Mouse (Mus musculus) gonadal fat pad, adult 2 months (tissue): ENCODE measurements around the gene Tcea3. TPM values are rescaled to one million over a fixed set of nuclear protein-coding genes. Genes with fewer than 3 reads are reported as not detected.

ENCODE experiments used
- DNase-seq: peaks from one replicate; pipeline ENCODE4 v3.0.0-alpha.2; 2012; ENCODE audit warnings: low read depth
- polyA plus RNA-seq: library from polyadenylated mRNA; depleted of rRNA; stranded (reverse); fragments of >200 nt; gene quantifications from 2 replicates; pipeline ENCODE4 v1.2.3, GENCODE M21; 2012

The Tcea3 gene
- polyA plus RNA-seq, 1 experiment = 3.1 TPM

DNA sequence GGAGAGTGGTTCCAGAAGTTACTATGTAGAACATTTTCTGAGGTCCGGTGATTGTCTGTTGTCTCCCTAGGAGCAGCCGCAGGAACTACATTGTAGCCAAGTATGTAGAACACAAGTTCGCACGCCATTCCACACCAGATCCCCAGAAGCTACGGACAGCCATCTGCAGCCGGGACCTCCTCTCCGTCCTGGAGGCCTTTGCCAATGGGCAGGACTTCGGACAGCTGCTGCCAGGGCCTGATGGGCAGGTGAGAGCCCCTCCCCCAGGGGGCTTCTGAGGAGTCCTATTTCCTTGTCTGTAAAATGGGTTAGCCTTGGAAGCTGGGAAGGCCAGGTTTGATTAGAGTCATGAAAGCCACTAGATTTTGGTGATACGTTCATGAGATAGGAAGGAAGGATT lies 8.4 kb upstream of the Tcea3 start:
- DNase-seq = no peak

DNA sequence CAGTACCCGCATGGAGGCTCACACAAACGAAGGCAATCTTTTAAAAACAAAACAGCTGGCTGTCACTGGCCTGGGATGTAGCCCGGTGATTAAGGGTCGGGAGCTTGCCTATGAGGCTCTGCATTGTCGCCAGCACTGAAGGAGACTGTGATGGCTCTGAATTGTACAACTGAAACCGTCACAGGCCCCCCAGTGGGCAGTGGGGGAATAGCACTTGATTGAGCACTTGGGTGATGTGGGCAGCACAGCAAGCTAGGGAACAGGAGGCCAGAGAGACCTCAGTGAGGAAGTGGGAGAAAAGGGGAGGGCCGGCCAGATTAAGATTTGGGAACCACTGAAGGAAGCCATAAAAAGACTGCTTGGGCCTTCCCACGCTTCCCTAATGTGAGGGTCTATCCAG lies 7.9 kb upstream of the Tcea3 start:
- DNase-seq = no peak

DNA sequence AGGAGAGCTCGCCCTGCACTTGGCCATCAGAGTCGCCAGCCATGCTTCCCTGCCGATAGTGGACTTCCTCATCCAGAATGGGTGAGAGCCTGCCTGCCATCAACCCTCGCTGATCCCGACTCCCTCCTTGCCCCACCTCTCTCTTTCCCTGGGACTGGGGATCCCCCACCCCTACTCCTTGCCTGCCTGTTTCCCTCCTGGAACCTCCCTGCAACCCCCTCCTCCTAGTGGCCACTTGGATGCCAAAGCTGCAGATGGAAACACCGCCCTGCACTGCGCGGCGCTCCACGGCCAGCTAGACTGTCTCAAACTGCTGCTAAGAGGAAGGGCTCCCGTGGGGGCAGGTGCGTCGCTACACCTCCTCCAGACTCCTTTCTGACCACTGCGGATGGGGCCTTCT lies 7.4 kb upstream of the Tcea3 start:
- DNase-seq = no peak

DNA sequence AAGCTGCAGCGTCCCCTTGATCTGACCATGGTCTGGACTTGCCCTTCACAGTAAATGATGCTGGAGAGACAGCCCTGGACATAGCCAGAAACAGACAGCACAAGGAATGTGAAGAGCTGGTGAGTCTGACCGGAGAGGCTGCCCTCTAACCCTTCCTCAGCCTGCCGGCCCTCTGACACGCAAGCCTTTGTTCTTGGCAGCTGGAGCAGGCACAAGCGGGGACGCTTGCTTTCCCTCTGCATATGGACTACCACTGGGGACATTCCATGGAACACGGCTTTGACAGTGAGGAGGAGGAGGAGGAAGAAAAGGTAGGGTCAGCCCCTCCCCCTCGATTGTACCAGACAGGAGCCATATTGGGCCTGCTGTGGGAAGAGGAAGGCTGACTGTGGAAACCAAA lies 6.6 kb upstream of the Tcea3 start:
- DNase-seq = no peak

DNA sequence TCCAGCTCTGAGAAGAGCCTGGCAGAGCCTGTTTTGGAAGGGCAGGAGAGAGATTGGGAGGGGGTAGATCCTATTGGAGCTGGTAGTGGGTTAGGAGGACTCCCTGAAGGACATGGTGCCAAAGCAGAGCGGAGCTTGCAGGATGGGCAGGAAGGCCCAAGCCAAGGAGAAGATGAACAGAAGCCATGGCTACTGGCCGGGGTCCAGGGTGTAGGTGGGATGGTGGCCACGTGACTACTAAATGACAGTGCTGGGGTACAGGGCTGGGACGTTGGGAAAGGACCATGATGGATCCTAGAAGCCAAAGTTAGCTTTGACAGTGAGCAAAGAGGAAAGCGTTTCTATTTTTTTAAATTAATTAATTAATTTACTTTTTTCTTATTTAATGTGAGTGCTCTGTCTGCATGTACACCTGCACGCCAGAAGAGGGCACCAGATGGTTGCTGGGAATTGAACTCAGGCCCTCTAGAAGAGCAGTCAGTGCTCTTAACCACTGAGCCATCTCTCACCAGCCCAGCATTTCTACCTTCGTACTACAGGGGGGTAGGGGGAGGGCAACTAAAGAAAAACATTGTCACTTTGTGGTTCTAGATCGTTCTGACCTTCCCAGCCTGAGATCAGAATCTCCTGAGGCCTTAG lies 5.3 kb upstream of the Tcea3 start:
- no peak for DNase-seq

DNA sequence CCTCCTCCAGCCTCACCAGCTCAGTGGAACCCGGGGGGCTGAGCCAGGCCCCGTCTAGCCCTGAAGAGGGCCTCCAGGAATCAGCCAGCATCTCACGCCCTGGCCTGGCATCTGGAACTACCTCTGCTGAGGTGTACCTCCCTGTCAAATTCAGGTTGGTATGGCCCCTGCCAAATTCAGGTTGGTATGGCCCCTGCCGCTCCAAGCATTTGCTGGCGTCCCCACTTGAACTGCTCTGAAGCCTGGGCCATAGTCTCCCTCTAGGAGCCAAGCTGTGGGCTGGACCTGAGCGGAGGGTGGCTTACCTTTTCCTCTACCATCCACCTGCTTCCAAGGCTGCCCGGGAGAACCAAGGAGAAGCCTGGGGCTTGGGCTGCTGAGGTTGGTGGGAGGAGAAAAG lies 4.8 kb upstream of the Tcea3 start:
- no peak for DNase-seq

DNA sequence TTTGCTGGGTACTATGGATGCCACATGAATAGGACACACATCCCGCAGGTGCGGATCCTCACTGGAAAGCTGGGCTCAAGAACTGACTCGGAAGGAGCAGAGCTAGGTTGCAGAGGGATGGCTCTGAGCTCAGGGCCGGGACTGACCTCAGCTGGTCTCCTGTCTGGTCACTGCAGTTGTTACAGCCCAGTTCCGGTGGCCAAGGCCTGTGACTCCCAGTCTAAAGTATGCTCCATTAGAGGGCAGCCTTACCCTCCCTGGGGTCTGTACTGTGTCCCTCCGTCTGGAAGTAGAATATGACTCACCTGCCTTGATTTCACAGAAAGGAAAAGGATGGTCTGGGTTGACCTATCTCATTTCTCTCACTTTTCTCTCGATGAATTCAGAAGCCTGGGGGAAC lies 3.3 kb upstream of the Tcea3 start:
- DNase-seq = no peak

DNA sequence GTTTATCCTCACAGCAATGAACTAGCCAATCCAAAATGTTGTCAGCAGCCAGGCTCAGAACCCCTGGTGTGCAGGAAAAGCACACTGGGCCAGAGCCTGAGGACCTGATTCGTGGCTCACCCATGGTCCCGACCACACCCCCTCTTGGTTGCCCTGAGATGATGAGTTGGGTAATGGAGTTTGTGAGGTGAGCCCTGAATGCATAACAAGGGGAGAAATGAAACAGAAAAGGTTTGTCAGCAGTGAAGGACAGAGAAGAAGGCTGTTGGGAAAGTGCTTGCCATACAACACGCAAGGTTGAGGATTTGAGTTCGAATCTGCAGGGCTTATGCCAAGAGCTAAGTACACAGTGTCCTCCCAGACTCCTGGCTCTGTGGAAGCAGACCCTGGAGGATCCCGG lies 1.8 kb upstream of the Tcea3 start:
- DNase-seq = no peak

DNA sequence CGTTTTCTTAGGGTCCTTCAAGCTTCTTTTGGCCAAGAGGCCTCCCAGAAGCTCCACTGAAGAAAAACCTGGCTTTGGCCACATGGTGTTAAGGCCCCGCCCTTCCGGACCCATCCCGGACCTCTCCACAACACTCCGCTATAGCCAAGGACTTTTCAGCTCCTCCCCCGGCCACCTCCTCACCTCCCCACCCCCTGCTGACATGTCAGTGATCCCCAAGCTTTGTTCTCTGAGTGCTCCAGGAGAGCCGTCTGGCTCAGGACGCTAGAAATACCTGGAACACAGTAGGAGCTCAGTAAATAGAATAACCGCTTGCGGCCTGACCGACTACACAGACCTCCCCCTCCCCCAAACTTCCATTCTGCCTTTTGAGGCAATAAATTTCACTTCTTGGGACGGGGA lies 960 bp upstream of the Tcea3 start:
- DNase-seq = no peak

DNA sequence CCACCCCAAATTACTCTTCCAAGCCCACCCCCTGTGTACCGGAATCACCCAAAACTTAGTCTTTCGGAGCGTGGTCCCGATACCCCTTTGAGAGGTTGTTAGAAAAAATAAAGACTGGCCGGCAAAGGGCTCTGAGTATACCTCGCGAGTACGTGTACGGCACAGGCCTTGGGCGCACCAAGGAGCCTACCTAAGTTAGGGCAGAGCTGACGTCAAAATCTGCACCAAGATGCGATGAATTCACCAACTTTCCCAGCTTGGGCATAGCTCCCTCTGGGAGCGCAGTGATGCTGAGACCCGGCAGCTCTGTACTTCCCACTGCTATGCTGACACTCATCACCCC lies 172 bp upstream of the Tcea3 start:
- DNase-seq = no peak

DNA sequence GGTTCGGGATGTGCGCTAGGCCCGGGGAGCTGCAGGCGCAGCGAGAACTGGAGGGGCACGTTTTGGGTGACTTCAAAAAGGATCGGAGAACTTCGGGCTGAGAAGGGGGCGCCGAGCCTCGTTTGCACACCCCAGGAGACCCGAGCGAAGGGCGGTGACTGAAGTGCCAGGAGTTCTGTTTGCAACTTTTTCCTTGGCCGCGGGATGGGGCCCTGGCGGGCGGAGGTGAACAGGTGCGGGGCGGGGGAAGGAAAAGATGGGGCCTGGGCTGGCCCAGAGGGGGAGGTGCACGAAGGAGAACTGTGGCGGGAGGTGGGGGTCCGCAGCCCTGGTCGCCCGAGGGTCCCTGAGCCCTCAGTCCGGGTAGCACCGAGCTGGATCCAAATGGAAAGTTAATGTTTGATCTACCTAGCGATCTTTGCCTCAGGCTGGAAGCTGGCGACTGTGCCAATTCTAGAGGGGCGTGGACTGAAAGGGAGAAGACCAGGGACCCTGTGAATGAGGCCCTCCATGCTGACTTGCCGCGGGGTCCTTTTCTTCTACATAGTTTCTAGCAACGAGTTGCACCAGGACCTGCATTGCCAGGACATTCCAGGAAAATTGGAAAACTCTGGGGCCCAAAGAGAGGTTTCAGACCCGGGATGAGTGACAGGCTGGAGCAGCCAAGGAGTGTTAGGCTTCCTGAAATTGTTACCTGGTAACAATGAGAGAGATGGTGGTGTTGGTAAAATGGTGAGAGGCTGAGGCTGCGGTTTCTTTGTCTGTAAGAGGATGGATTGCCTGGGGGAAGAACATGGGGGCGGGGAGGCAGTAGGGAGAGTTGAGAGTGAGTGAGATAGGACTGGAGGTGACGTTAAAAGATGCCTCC lies 1.2 kb downstream of the Tcea3 start:
- no peak for DNase-seq

DNA sequence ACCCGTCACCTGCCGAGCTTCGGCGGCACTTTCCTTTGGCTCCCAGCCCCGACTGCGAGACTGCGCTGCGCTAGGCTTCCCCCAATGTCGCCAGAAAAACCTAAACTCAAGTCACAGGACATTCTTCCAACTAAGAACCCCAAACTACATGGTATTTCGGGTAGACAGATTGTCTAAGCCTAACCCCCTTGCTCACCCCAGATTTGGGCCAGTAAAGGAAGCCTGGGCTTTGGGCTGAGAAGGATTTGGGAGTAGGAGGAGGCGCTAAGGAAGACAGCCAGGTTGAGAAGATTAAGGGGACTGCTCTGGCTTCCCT lies 1.8 kb downstream of the Tcea3 start:
- DNase-seq = no peak

DNA sequence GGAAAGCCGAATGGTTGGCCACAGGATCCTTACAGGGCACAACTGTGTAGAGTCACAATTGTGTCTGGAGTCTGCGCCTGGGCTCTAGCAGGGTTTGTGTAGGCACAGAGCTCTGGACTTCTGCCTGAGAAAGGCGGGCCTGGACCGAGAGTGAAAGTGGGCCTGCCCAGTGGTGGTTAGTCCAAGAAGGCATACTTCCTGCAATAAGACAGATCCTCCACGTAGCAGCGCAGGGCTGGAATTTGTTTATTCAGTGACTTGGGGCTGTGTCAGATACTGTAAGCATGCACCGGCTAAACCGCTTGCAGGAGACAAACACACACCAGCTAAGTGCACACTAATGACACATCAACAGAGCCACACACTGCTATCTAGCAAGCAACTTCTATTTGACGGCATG lies 2.3 kb downstream of the Tcea3 start:
- no peak for DNase-seq

DNA sequence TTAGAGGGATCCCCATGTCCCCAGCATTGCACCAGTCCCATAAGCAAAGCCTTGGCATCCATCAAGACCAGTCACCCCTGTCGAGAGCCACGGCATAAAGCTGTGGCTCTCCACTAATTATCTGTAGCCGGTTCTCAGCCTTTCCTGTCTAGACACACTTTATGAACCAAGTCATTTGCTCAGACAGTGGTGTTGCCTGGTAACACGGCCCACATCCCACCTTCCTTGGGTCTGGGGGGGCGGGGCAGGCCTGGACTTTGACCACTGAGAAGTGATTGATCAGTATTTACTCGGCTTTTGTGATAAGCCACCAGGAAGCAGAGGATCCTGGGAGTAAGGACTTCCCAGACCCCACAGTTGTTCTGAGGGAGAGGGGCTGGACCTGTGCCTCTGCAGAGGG lies 8.4 kb downstream of the Tcea3 start:
- no peak for DNase-seq

DNA sequence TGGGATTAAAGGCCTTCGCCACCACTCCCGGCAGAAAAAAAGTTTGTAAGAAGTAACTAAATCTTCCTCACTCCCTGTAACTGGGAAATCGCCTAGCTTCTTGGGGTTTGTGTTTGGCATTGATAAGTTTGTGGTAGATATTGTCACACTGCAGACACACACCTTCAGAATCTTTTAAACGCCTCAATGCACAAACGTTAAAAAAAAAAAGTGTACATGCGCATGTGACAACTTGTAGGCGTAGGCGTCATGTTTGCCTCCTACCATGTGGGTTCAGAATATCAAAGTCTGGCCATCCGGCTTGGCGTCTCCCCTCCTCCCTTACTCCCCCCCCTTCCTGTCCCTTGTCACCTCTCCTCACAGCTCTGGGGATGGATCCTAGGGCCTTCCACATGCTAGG lies 9.2 kb downstream of the Tcea3 start:
- no peak for DNase-seq

DNA sequence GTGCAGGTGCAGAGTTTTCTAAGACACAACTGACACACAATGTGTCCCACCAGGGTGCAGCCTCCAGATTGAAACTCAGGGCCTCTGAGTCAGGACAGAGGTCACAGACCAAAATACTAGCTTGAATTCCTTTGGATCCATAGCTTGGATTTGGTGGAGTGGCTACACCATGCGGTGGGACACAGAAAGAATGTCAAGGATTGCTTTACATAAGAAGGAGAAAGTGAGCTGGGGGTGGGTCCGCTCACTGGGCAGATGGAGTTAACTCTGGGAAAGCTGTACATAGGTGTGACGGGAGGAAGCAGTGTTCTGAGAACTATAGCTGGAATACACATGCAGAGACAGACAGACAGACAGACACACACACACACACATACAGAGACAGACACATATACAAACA lies 12.4 kb downstream of the Tcea3 start:
- DNase-seq = no peak

DNA sequence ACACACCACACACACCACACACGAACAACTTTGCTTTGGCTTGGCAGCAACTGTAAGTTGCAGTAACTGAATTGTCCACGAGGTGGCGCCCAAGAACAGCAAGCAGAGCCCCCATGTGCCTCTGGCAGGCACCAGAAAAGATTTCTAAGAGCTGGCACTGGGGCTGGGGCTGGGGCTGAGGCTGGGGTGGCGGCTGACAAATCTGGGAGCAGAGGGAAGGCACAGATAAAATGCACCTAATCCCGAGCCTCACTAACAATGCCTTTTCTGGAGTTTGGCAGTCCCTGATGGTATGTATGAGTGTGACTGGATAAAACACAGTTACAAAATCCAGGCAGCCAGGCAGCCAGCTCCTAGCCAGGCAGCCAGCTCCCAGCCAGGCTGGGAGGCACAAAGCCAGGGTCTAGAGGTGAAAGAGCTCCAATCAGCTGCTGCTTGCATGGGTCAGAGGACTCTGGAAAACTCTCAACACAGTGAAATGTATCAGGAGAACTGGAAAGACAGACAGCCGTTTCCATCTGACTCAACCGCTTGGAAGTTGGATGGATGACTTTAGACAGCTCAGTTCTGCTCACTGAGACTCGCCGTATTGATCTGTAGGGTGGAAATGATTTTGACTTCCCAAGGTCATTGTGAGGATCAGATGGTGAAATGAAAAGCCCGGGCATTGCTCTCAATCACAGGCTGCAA lies 13.1 kb downstream of the Tcea3 start:
- DNase-seq = no peak

DNA sequence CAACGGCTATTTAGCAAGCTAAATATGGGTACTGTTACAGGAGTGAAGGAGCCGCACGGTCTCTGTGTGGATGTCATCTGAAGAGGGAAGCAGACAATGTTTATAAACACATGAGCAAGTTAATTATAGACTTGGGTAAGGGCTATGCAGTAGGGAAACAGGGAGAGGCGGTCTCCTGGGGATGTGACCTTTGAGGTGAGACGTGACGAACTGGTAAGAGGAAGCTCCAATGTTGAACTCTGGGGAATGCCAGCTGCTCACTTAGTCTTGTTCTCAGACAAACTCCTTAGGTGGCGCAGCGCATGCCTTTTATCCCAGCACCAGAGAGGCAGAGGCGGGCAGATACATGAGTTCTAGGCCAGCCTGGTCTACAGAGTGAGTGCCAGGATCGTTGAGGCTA lies 14.4 kb downstream of the Tcea3 start:
- no peak for DNase-seq

DNA sequence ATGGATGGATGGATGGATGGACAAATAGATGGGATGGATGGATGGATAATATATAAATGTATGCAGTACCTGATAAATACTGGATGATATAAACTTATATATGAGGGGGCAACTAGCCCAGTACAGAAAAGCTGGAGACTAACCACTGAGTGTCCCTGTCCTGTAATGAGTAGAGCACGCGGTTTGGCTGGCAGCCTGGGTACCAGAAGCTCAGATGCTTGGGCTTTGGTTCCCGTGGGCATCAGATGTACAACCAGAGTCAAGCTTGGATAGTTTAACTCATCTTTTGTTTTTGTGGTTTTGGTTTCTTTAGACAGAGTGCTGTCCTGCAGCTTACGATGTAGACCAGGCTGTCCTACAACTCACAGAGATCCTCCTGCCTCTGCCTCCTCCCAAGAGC lies 16.0 kb downstream of the Tcea3 start:
- no peak for DNase-seq

DNA sequence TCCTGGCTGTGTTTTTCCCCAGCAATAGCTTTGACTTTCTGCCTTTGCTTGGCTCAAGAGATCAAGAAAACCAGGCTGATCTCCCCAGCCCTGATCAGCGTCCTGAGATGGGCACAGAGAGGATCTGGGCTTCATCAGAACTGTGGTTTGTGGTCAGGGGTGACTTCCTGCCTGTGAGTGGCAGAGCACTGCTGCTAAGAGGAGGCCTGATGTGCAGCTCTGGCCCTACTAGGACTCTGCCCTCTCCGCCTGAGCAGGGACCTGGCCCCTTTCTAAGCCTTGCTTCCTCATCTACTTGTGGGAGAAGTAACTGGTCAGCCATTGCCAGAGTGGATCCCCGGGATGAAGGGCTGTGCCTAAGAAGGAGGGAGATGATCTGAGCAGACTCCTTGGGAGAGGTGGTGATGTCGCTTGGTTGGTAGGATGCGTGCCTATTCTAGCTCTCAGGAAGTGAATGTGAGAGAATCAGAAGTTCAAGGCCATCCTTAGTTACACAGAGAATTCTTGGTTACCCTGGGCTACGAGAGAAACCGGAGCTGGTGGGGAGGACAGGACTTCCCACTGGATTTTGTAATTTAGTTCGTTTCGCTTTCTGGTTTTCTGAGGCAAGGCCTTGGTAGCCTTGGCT lies 19.3 kb downstream of the Tcea3 start:
- DNase-seq = no peak

DNA sequence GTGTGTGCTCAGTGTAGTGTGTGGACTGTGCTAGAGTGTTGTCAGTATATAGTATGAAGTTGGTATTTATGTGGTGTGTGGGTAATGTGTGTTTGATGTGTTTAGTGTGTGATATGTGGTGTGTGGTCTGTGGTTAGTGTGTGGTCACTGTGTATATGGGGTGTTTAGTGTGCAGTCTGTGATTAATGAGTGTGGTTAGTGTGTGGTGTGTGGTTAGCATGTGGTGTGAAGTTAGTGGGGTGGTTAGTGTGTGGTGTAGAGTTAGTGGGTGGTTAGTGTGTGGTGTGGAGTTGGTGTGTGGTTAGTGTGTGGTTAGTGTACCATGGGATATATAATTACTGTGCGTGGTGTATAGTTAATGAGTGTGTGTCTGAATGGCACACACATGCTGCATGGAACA lies 21.4 kb downstream of the Tcea3 start:
- no peak for DNase-seq

DNA sequence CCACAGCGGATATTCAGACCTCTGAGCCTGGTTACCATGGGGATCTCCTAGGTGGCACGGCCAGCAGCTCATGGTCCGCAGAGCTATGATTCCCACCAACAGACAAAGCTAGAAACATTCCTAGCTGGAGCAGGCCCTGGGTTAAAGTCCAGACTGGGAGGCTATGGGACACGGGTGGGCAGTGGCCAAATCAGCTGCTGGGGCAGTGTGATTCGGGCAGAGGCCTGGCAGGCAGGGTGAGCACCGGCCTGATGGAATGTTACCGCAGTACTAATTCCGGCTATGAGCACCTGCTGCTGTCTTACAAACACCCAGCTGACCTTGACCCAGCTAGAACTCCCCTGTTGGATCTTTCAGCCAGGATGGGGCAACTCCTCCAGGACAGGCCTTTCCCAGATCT lies 23.1 kb downstream of the Tcea3 start:
- no peak for DNase-seq

DNA sequence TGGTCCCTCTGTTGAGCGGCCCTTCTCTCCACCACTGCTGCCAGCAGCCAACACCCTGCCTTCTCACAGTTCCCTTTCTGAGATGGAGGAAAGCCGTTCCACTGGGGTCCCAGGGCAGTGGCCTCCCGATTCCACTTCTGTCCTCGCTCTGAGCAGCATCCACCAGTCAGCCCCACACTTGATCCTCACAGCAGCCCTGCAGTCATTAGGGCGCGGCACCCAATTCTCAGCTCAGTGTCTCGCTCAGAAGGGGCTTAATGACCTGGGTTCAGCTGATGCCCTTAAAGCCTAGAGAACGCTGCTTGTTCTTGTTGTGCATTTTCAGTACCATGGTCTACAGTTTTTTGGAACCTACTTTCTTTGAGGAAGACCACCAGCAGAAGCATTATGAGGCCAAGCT lies 33.6 kb downstream of the Tcea3 start:
- no peak for DNase-seq
